Mouse (Mus musculus): ENCODE data around the gene Sorbs2.
"Not testable (repeated sequence)": the region's sequence is repeated elsewhere in the genome, so short reads cannot be mapped to it uniquely, and the experiment has no call there.

The Sorbs2 gene

DNA sequence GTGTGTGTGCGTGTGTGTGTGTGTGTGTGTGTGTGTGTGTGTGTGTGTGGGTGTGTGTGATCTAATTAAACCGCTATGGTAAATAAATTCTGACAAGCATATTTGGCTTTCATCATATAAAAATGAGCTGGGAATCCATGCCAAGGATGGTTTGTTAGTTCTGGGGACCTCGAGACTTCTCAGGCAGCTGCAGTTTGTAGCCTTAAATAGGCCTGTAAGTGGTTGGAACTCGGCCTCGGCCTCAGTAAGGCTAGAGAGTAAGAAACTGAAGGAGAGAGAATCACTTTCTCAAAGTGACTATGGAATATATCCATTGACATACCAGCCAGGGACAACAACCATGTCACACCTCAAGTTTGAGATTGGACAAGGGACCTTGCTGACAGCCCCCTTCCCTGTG, 314.1 kb downstream of the Sorbs2 start:
- no peak for DNase-seq (ENCODE audit: inconsistent age in 2 of 2, low spot score in 1 of 2)

DNA sequence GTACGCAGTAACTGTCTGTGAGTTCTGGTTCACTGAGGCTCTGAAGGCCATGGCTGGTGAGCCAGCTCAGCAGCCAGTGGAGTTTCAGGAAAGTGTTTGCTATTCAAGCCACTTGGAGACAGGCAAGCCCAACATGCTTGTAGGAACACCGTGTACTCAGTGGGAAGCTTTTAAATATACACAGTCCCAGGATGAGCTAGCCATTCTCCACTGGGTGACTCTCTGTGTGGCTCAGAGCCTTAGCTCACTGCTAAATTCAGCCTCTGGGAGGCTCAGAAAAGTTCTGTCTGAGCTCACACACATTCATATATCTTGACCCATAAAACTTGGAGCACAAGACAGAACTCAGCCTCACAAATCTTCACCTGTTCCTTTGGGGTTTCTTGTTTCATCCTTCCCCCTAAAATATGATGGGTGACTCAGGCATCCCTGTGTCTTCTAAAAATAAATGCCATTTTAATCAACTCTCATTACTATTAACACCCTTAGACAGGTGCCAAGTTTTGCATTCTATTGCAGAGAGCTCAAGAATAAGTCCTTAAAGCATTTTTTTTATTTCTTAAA, 322.5 kb downstream of the Sorbs2 start:
- peak in 1 of 2 experiments; percentile 36 for DNase-seq (ENCODE audit: inconsistent age in 2 of 2, low spot score in 1 of 2)

DNA sequence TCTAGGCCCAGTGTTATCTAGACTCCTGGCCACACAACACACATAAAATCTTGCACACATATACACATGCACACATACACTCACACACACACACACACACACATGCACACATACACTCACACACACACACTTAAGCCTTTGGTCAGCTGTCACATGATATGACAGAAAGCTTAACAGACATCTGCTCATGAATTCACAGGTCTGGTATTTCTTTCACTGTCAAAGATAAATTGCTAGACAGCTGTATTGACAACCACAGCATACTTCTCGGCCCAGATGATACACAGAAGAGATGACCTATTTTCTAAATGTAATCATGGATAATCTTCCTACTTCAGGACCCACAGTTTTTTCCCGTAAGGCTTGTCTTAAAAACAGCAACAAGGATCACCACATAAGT, 326.3 kb downstream of the Sorbs2 start:
- no peak for DNase-seq (ENCODE audit: inconsistent age in 2 of 2, low spot score in 1 of 2)

DNA sequence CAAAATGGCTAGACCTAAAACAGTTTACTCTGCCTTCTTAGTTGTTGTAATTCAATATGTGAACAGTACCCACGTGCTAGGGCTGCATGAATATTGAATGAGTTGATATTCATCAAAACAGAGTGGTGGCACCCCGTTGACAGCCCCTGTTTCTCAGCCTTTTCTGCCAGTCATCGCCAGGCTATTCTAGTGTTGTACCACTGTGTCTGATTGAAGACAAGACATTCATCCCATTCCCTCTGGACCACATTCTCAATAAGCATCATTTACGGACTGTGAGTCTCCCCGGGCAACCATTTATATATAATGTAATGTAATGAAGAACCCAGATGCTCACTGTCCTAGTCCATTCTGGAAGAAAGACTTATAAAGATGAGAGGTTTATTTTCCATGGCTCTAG, 335.7 kb downstream of the Sorbs2 start:
- no peak for DNase-seq (ENCODE audit: inconsistent age in 2 of 2, low spot score in 1 of 2)

DNA sequence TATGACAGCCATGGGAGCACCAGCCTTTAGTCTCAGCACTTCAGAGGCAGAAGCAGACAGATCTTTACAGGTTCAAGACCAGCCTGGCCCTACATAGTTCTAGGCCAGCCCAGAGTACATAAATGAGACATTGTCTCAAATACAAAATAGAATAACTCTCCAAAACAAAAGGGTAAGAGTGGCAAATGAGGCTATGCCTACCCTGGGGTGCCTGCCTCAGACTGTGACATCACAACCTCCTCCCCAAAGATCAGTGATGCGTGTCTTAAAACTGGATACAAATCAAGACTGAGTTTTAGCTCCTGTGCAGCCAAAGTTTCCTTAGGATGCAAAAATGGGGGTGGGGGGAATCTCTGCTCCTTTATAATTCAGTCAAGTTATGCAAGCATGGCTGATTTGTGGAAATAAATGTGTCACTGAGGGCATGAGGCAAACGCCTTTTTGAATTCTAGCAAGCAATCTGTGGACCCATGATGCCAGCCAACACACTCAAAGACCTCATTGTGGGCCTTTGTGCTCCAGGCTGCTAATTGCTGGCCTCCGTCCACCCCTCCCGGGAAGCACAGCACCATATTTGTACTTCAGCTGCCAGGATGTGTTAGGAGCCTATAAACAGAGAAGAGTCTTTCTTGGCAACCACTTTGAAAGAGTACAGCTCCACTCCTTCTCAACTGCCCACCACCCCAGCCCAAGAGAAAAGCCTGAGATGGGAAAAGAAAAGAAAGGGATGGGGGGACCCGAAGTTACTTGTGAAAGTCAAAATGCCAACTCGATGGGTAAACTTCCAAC, 336.7 kb downstream of the Sorbs2 start:
- no peak for DNase-seq (ENCODE audit: inconsistent age in 2 of 2, low spot score in 1 of 2)

DNA sequence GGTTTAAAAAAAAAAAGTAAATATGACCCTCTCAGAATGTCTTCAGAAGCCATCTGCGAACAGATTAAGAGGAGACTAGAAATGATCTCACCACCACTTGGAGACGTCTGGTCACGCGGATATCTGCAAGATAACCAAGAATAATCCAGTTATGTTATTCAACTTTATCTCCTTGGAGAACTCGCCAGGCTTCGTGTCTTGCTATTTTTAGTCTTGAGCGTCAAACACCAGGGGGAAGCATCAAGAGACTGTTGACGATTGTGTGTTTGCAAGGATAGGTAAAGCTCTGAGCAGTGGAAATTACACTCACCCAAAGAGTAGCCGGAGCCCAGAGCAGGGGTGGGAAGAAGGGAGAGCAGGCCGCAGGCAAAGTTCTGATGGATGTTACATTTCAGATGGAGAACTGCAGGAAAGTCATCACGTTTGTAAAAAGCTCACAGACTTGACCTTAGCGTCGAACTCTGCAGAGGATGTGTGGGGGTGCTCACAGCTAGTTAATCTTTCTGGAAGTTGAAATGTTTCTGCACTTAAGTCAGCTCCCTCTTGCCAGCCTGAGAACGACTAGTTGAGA, 337.4 kb downstream of the Sorbs2 start:
- DNase-seq (ENCODE audit: inconsistent age in 2 of 2, low spot score in 1 of 2) = no peak

DNA sequence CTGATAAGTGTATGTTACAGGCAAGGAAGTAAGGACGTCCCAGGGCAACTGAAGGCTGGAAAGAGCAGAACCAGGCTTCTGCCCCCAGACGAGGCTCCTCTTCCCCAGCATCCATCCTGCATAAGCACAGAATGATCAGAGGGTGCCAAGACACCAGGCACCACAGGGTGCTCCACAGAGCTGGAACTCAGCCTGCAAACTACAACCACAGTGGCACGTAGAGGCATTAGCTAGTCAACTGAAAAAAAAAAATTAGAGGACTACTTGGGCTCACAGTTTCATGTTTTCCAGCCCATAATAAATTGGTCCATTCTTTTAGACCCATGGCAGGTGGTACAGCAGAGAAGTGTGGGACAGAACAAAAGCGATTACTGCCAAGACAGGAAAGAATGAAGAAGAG, 338.3 kb downstream of the Sorbs2 start:
- DNase-seq (ENCODE audit: inconsistent age in 2 of 2, low spot score in 1 of 2) = no peak

DNA sequence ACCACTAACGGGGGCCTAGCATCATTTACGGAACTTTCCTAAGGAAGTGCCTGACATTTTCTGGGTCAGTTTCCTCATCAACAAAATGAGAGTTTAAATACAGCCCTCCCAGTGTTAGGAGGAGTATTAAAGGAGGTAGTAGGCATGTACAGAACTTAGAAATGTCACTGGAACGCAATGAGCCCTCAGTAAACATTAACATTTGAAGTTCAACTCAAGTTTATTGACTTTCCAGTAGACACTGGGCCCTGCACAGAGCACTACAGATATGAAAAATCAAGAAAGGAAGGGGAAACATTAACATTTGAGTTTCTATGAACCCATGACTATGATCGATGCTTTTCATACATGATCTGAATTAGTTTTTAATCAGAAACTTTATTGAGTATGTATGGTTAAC, 347.5 kb downstream of the Sorbs2 start:
- no peak for DNase-seq (ENCODE audit: inconsistent age in 2 of 2, low spot score in 1 of 2)

DNA sequence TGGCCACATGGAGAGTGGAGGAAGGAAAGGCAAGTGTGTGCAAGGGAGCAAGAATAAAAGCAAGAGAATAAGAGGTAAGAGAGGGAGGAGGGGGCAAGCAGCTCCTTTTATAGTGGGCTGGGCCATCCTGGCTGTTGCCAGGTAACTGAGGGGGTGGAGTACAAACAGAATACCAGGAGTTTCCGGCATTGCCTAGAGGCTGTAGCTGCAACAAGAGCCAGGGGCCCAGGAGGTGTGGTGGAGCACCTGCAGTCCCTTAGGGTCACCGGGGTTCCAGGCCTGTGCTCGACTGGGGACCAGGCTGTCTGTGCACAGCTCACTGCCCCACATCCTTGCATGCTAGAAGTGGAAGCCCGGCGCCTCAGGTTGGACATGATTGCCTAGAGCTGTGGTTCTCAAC, 350.1 kb downstream of the Sorbs2 start:
- no peak for DNase-seq (ENCODE audit: inconsistent age in 2 of 2, low spot score in 1 of 2)

DNA sequence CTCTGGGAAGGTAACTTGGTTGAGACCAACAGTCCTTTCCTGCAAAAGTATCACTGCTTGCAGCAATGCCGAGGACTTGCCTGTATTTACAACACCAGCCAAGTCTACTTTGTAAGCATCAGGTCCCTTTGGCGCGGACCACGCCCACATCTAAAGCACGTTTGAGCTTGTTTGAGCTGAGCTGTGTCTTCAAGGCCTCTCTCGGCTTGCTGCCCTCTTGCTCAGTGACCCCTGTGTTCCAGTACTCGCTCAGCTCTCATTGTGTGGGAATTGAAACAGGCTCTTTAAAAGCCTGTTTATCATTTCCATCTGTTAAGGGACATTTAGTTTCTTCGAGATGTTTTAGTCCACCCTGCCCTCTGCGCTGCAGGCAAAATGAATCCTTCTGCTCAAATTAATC, 350.8 kb downstream of the Sorbs2 start:
- no peak for DNase-seq (ENCODE audit: inconsistent age in 2 of 2, low spot score in 1 of 2)

DNA sequence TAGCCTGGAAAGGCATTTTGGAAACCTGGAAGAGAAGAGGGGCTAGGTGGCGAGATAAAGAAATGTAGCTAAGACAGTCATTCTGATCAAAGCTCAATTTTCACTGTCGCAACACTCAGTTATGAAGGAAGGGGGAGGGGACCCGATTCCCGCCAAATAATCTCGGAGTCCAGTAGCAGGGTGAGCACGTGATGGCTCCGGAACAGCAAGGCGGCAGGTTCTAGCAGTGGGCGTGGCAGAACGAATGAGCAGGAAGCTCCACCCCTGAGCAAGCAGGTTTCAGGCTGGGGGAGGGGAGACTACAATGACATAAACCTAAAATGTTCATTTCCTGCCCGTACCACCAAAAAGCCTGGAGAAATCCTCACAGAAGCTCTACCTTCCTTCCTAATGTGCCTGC, 364.0 kb downstream of the Sorbs2 start:
- not testable (repeated sequence) for DNase-seq (ENCODE audit: inconsistent age in 2 of 2, low spot score in 1 of 2)

DNA sequence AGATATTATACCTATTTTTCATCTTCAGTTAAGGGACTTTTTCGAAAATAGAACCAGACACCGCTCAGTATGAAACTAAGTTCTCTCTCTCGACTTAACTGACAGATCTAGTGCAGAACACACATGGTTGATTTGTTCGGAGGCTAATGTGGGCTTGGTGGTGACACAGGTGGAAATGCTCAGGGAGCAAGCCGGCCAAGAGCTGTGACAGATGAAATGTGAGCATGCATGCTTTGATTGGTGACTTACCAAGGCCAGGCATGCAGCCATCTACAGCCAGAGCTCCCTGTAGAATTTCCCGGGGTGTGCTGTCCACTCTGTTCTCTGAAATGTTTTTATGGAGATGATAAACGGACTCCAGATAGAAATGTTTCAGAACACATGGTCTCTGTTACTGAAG, 364.5 kb downstream of the Sorbs2 start:
- DNase-seq (ENCODE audit: inconsistent age in 2 of 2, low spot score in 1 of 2) = peak; percentile 34 to 38

DNA sequence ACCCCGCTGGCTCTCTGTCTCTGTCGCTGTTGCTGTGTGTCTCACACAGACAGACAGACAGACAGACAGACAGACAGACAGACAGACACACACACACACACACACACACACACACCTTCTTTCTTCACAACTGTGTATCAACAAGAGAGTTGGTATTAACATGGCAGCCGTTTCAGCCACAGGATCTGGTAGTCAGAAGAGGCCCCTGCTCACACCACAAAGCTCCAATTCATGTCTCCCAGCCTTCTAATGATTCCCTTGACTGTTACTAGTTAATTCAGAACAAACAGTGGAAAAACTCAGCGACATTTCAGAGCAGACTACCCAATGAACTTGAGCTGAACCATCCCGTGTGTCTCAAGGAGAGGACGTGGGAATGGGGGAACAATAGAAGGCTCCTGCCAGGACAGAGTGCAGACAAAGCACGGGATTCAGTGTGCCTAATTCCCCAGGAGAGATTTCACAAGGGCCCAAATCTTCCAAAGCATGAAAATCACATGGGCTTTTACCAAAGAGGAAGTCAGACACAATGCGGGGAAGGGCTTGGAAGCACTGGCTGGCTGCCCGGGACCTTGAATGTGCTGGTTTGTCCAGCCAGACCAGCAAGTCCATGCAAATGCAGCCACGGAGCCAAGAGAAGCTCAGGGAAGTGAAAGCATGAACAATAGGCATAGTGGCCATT, 367.5 kb downstream of the Sorbs2 start:
- DNase-seq (ENCODE audit: inconsistent age in 2 of 2, low spot score in 1 of 2) = peak; percentile 87 to 93

DNA sequence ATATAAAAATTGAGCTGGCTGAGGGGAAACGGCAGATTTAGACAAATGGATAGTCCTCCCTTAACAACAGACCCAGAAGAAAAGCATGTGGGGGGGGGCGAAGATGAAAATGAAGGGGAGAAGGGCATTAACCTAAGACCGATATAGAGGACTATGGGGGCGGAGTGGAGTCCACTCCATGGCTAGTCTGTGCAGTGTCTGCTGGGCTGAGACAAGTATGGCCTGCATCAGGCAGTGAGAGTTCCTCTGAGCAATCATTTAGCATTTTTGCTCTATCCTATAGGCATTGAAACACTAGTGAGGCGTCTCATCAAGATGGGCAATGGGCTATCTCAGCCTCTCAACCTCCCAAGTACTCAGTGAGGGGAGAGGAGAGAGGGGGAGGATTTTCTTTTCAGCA, 368.8 kb downstream of the Sorbs2 start:
- DNase-seq (ENCODE audit: inconsistent age in 2 of 2, low spot score in 1 of 2) = no peak

Data from adrenal gland, adult (tissue).